Mouse (Mus musculus) urinary bladder, postnatal 0 days (tissue): ENCODE results near the gene Sh3yl1. TPM values are rescaled to one million over a fixed set of nuclear protein-coding genes. Genes with fewer than 3 reads are reported as not detected.

Experiments
- polyA plus RNA-seq: library from polyadenylated mRNA; unstranded; fragments of >200 nt; fragmentation: Nextera tagmentation; extraction: Ambion mirVana; gene quantifications from 2 replicates; pipeline ENCODE4 v1.2.1, GENCODE M21; 2015

Sh3yl1 gene
- polyA plus RNA-seq, result 23.9 and 27.3 TPM in 2 replicates

GRCm38 (mm10) chr12:30911261-30912047, at the start of gene Sh3yl1, which contains the start of gene Acp1:
Gene Sh3yl1, plus strand, starts transcription at chr12:30911668.
Gene Acp1, minus strand, starts transcription at chr12:30911589.

GRCm38 (mm10) chr12:30883986-30884621, 27.4 kb upstream of the Sh3yl1 start, which contains the start of gene Alkal2:
Gene Alkal2, plus strand, starts transcription at chr12:30884322.

Other genes with a start within 250 kb of the Sh3yl1 start
- 1.1 and 1.8 TPM in 2 replicates for gene Alkal2, start 27.3 kb upstream of the Sh3yl1 start, polyA plus RNA-seq
- 103 and 104 TPM in 2 replicates for gene Acp1, start 79 bp upstream of the Sh3yl1 start, polyA plus RNA-seq
- 7.4 and 8.1 TPM in 2 replicates for gene Fam110c, start 162.2 kb downstream of the Sh3yl1 start, polyA plus RNA-seq